Mouse (Mus musculus): ENCODE measurements at regions not wholly inside any gene's neighbourhood (a gene's known extent, or its start where the extent isn't known, plus 50 kb on each side); places are given as distances from the start of the nearest gene placed in this dataset.

- no peak for TF ChIP-seq CTCF (IDR thresholded peaks at IDR 0.05)
- no peak for TF ChIP-seq POLR2A (IDR thresholded peaks at IDR 0.05; ENCODE audit: insufficient read depth, low read depth, low read length)
- TF ChIP-seq EP300 (IDR thresholded peaks at IDR 0.05; ENCODE audit: insufficient read depth, low read depth, low read length), result no peak
Observed at GRCm38 (mm10) chr10:46045474-46046093, 468.0 kb downstream of the Hace1 start.

Data from heart, adult 2 months (tissue).